Mouse (Mus musculus): ENCODE results near the gene Pdlim3.

DNA sequence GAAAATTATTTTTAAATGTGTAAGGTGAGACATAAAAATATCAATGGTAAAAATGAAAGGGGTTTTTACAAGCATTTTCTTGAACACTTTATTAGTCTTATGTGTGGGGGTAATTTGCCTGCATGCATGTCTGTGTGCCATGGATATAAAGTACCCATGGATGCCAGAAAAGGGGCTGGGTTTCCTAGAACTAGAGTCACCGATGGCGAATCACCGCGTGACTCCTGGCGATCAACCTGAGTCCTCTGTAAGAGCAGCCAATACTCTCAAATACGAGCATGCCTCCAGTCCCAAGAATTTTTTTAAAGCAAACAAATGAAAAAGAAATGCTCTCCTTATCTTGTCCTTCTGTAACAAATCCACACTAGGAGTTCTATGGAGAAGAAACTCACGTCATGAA, 36.9 kb downstream of the Pdlim3 start:
- TF ChIP-seq CTCF (IDR thresholded peaks at IDR 0.05; ENCODE audit: low read depth, low read length): no peak
- no peak for TF ChIP-seq GATA1 (IDR thresholded peaks at IDR 0.05; ENCODE audit: borderline replicate concordance, low read length)
- no peak for TF ChIP-seq GATA2 (IDR thresholded peaks at IDR 0.05; ENCODE audit: borderline replicate concordance, low read depth, low read length)
- no peak for TF ChIP-seq POLR2AphosphoS5 (IDR thresholded peaks at IDR 0.05; ENCODE audit: insufficient replicate concordance, low read depth, low read length)
- no peak for TF ChIP-seq TAL1 (conservative IDR thresholded peaks at IDR 0.05; ENCODE audit: low read depth, low read length)

Data from G1E (cell line).